Mouse (Mus musculus) brown adipose tissue, adult 24 weeks (tissue): ENCODE results near the gene Auts2. TPM values are rescaled to one million over a fixed set of nuclear protein-coding genes. Genes with fewer than 3 reads are reported as not detected.

Source experiments
- H3K27ac ChIP-seq: fragments of 200-500 bp; replicated peaks from 2 replicates; pipeline ENCODE4 v1.5.1; 2012; ENCODE audit warnings: low read depth, mild to moderate bottlenecking, low read length
- H3K4me1 ChIP-seq: fragments of 200-500 bp; 2 replicates; pipeline ENCODE4 v1.6.1; 2012; ENCODE audit warnings: low read length, mixed read lengths; ENCODE audit not compliant: control insufficient read depth, insufficient read depth, insufficient read length
- H3K4me3 ChIP-seq: fragments of 200-500 bp; 2 replicates; pipeline ENCODE4 v1.5.1; 2012; ENCODE audit warnings: low read depth, mild to moderate bottlenecking, low read length, moderate library complexity; ENCODE audit not compliant: insufficient read depth
- polyA plus RNA-seq: library from polyadenylated mRNA; stranded (reverse); fragments of >200 nt; gene quantifications from 2 replicates; pipeline ENCODE4 v1.2.4, GENCODE M21; 2012; ENCODE audit not compliant: missing spikeins, insufficient read depth, insufficient read length

Gene Auts2
- polyA plus RNA-seq, 1 experiment = 2.4 TPM

GRCm38 (mm10) chr5:131737476-131737875 is 805.7 kb downstream of the Auts2 start:
- 0 out of 2 replicates have a peak, but pooled peaks cover 4% of the 10 kb centered on the region for H3K4me1 ChIP-seq
- no peak overlapping the region for H3K4me3 ChIP-seq
- no peak overlapping the region for H3K27ac ChIP-seq

GRCm38 (mm10) chr5:131733324-131733660 is 809.9 kb downstream of the Auts2 start:
- 0 out of 2 replicates have a peak, but pooled peaks cover 4% of the 10 kb centered on the region for H3K4me1 ChIP-seq
- no peak overlapping the region for H3K27ac ChIP-seq
- no peak overlapping the region for H3K4me3 ChIP-seq

- no peak overlapping the region for H3K4me3 ChIP-seq
- H3K27ac ChIP-seq = no peak overlapping the region
Measured at GRCm38 (mm10) chr5:131732631-131733323, 810.4 kb downstream of the Auts2 start.

GRCm38 (mm10) chr5:131729456-131729855 is 813.7 kb downstream of the Auts2 start:
- Histone ChIP-seq H3K4me3 (no peak overlapping the region), H3K27ac (no peak overlapping the region), H3K4me1 (0 out of 2 replicates have a peak, but pooled peaks cover 4% of the 10 kb centered on the region)

More at GRCm38 (mm10) chr5:131732631-131733323, 810.4 kb downstream of the Auts2 start:
- H3K4me1 ChIP-seq = 0 out of 2 replicates have a peak, but pooled peaks cover 4% of the 10 kb centered on the region

GRCm38 (mm10) chr5:131727909-131728308 is 815.2 kb downstream of the Auts2 start:
- H3K4me3 ChIP-seq = no peak overlapping the region
- no peak overlapping the region for H3K27ac ChIP-seq
- H3K4me1 ChIP-seq = 0 out of 2 replicates have a peak, but pooled peaks cover under 1% of the 10 kb centered on the region

GRCm38 (mm10) chr5:131724508-131724907 is 818.6 kb downstream of the Auts2 start:
- Histone ChIP-seq H3K27ac (no peak overlapping the region), H3K4me3 (no peak overlapping the region), H3K4me1 (no peaks in the 10 kb centered on the region)

- Histone ChIP-seq H3K4me3 (no peak overlapping the region), H3K4me1 (no peaks in the 10 kb centered on the region), H3K27ac (no peak overlapping the region)
Measured at GRCm38 (mm10) chr5:131722791-131723190, 820.4 kb downstream of the Auts2 start.

- no peak overlapping the region for H3K4me3 ChIP-seq
- no peak overlapping the region for H3K27ac ChIP-seq
- H3K4me1 ChIP-seq = no peaks in the 10 kb centered on the region
Measured at GRCm38 (mm10) chr5:131722361-131722760, 820.8 kb downstream of the Auts2 start.

GRCm38 (mm10) chr5:131718013-131718412 is 825.1 kb downstream of the Auts2 start:
- Histone ChIP-seq H3K4me1 (no peaks in the 10 kb centered on the region), H3K27ac (no peak overlapping the region)

GRCm38 (mm10) chr5:131717359-131717965 is 825.7 kb downstream of the Auts2 start:
- Histone ChIP-seq H3K27ac (no peak overlapping the region), H3K4me3 (no peak overlapping the region), H3K4me1 (no peaks in the 10 kb centered on the region)

More at GRCm38 (mm10) chr5:131718013-131718412, 825.1 kb downstream of the Auts2 start:
- H3K4me3 ChIP-seq = no peak overlapping the region

GRCm38 (mm10) chr5:131714979-131715378 is 828.2 kb downstream of the Auts2 start:
- Histone ChIP-seq H3K27ac (no peak overlapping the region), H3K4me1 (no peaks in the 10 kb centered on the region), H3K4me3 (no peak overlapping the region)

- Histone ChIP-seq H3K4me1 (no peaks in the 10 kb centered on the region), H3K27ac (no peak overlapping the region), H3K4me3 (no peak overlapping the region)
Measured at GRCm38 (mm10) chr5:131712441-131712840, 830.7 kb downstream of the Auts2 start.

GRCm38 (mm10) chr5:131711474-131712129 is 831.5 kb downstream of the Auts2 start:
- Histone ChIP-seq H3K27ac (no peak overlapping the region), H3K4me1 (no peaks in the 10 kb centered on the region), H3K4me3 (no peak overlapping the region)

GRCm38 (mm10) chr5:131710735-131711473 is 832.2 kb downstream of the Auts2 start:
- Histone ChIP-seq H3K4me3 (no peak overlapping the region), H3K27ac (no peak overlapping the region), H3K4me1 (no peaks in the 10 kb centered on the region)

- Histone ChIP-seq H3K27ac (no peak overlapping the region), H3K4me1 (no peaks in the 10 kb centered on the region), H3K4me3 (no peak overlapping the region)
Measured at GRCm38 (mm10) chr5:131707471-131707870, 835.7 kb downstream of the Auts2 start.
